Mouse (Mus musculus): Measurements from ENCODE around the gene Slc30a1.

DNA sequence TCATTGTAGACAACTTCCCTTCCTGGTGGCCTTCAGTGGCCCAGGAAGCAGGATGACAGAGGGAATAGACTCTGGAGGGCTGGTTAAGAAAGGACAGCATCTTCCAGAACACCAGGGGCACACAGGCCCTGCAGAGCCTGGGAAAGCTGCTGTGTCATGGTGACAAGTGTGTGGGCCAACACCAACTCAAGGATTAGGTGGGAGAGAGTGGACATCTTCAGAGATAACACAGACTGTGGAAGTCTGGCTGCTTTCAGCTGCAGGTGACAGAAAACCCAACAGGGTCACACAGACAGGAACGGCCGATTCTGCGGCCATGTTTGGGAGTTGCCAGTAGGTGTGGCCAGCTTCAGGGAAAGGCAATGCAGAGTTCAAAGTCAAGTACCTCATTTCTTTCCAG, 26.3 kb upstream of the Slc30a1 start:
- TF ChIP-seq CTCF (IDR thresholded peaks at IDR 0.05) (no peak), EP300 (IDR thresholded peaks at IDR 0.05) (no peak)
